Mouse (Mus musculus): Measurements from ENCODE around the gene Emc6. TPM values are rescaled to one million over a fixed set of nuclear protein-coding genes. Genes with fewer than 3 reads are reported as not detected.
A peak's percentile ranks its signal among the peaks of the same experiment; 100 is the strongest.

The Emc6 gene
- 10 to 100 TPM; 55.6 to 55.9 TPM for total RNA-seq (2021)

DNA sequence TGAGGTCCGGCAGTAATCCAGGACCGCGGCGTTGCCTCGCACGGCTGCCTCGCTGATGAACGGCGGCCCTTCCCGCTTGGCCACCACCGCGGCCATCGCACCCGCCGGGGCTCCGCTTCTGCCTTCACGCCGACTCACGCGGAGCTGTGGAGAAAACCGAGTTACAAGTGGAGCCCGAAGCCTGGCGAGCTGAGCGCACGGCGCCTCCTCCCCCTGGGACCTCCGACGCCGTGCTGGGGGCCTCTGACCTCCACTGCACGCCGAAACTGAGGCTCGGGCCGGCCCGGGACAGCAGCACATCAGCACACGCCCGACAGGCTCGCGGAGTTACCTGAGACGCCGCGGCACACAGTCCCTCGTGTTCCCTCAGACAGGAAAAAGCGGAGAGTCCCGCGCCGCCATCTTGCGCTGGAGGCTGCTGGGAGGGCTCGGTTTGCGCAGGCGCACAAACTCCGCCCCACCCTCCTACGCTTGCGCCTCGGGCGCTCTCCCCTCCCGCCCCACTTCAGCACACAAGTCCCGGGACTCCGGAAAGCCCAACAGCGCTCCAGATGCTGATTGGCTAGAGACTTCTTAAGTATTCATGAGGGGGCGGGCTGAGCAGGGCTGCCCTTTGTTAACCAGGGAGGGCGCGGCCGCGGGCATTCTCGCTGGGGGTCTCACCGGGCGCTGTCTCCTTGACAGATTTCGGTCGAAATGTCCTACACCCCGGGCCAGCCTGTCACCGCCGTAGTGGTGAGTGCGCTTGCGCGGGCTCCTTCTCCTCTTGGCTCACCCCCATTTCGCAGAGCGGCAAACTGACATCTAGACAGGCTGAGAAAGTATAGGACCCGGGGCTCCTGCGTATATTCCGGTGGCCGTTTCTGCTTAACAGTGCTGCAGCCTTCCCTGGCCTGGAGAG, at the start of gene Emc6, which contains the start of gene Tax1bp3:
Emc6 (minus strand) TSS at position 430 of the 901 bp plus-strand sequence.
Tax1bp3 (plus strand) TSS at position 476 of the 901 bp plus-strand sequence.
- intact Hi-C loops (cut with DNase I) = loop anchor here (2.0 kb wide), 1 partner anchor 22 kb away; the partner anchor contains the start of genes Ctns and Shpk
- peak; percentile 94 to 97 for DNase-seq (ENCODE audit: low spot score in 2 of 2)

- DNase-seq (ENCODE audit: low spot score in 2 of 2) = no peak
- intact Hi-C loops (cut with DNase I) = no loop called here
Observed at GRCm38 (mm10) chr11:73225856-73226255, 49.0 kb upstream of the Emc6 start.

DNA sequence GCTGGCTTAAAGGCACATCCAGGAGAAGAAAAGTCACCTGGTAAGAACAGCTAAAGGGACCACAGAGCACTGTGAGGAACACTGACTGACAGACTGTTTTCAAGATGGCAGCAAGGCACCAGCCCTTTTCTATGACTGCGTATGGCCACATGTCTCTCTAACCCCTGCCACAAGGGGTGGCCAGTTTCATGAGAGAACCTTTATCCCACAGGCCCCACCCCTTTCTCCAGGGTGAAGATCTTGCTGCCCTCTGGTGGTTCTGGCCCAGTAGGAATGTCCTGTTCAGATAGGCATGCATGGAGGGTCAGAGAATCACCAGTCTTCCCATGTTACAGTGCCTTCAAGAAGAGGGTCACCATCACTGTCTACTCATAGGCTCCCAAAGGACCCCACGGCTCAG, 47.1 kb upstream of the Emc6 start:
- intact Hi-C loops (cut with DNase I) = no loop called here
- no peak for DNase-seq (ENCODE audit: low spot score in 2 of 2)

DNA sequence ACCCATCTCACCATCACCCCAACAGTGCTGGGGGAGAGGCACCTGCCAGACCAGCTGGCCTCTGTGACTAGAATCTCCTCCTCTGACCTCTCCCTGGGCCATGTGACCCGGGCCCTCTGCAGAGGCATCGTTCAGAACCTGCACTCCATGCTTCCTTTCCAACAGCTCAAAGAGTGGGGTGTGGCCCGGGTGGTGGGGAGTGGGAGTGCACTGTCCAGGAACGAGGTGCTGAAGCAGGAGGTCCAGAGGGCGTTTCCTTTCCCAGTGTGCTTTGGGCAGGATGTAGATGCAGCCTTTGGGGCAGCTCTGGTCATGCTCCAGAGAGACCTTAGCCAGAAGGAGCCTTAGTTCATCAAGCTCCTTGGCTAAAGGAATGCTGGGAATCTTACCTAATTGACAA, 46.0 kb upstream of the Emc6 start:
- DNase-seq (ENCODE audit: low spot score in 2 of 2) = no peak
- intact Hi-C loops (cut with DNase I) = no loop called here

GRCm38 (mm10) chr11:73220651-73221050, 43.8 kb upstream of the Emc6 start:
- intact Hi-C loops (cut with DNase I) = no loop called here

DNA sequence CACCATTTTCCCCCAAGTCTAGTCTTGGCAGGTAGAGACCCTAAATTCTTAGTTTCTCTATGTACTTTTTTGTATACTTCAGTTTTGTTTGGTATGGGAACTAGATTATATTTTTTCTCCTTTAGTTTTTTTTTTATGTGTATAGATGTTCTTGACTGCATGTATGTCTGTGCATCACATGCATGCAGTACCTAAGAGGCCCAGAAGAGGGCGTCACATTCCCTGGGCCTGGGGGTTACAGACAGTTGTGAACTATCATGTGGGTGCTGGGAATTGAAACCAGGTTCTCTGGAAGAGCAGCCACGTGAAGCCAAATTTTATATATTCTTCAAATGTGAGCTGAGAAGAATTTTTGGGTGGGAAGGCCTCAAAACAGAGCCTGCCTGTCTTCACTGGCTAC, 42.8 kb upstream of the Emc6 start:
- intact Hi-C loops (cut with DNase I) = no loop called here

More at GRCm38 (mm10) chr11:73220651-73221050, 43.8 kb upstream of the Emc6 start:
- DNase-seq (ENCODE audit: low spot score in 2 of 2) = no peak

DNA sequence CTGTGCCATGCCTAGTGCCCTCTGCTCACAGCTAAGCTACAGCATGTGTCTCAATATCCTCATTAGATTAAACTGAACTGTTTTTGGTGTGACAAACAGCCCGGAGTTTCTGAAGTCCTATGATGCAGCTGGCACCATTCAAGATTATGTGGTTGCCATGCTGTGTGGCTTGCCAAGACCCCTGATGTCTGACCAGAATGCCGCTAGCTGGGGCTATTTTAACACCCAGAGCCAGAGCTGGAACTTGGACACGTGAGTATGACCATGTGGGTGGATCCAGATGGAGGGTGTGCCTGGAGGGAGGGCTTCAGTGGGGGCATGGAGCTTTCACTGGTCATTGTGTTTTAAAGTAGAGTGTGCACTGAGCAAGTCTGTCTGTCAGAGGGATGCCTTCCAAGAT, 37.1 kb upstream of the Emc6 start:
- intact Hi-C loops (cut with DNase I) = no loop called here

More for the DNA sequence above, 42.8 kb upstream of the Emc6 start:
- DNase-seq (ENCODE audit: low spot score in 2 of 2) = no peak

GRCm38 (mm10) chr11:73207621-73208020, 30.8 kb upstream of the Emc6 start:
- no peak for DNase-seq (ENCODE audit: low spot score in 2 of 2)
- intact Hi-C loops (cut with DNase I) = no loop called here

More for the DNA sequence above, 37.1 kb upstream of the Emc6 start:
- DNase-seq (ENCODE audit: low spot score in 2 of 2) = no peak

GRCm38 (mm10) chr11:73205194-73205593, 28.4 kb upstream of the Emc6 start:
- intact Hi-C loops (cut with DNase I) = no loop called here
- DNase-seq (ENCODE audit: low spot score in 2 of 2) = no peak

DNA sequence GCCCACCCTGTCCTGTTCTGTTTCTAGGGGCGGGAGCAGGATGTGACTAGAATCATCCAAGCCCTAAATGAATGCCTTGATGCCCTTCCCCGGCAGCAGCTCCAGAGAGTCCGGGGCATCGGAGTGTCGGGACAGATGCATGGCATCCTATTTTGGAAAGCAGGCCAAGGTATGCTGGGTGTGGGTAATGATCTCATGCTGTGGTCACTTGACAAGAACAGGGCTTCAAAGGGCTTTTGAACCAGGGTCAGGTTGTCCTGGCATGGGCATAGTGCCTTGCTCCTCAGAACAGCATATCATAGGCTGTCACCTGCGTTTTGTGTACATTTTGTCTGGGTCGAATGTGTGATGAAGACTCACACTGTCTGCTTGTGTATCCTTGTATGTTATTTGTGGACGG, 27.1 kb upstream of the Emc6 start:
- intact Hi-C loops (cut with DNase I) = no loop called here
- DNase-seq (ENCODE audit: low spot score in 2 of 2) = no peak

DNA sequence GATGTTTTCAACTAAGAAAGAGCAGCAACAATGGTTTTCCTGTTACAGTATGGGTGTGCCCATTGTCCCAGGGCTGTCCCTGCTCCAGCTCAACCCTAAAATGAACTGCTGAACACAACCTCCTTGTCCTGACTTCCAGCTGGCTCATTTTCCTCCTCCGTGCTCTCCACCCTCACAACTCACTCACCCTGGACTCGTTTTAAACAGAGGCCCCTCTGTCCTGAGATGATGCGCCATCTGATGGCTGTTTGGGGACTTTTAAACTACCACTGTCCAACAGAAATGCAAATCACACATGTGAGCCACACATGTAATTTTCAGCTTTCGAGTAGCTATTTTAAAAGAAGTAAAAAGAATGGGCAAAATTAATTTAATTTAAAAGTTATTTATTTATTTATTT, 24.8 kb upstream of the Emc6 start:
- intact Hi-C loops (cut with DNase I) = no loop called here

DNA sequence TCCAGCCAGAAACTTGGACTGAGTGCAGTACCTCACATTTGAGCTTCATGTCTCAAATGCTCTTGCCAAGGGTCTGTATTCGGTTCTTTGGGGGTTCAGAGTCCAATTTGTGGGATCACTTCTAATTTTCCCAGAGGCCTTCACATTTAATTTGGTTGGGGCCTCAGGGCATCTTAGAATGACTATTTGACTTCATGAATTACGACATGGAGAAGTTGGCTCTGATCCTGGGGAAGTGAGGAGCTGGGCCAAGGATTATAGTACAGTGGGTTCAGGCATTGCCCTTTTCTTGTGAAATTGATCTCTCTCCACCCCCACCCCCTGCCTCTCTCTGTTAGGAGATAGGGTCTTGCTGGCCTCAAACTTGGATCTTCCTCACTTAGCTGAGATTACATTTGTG, 24.2 kb upstream of the Emc6 start:
- intact Hi-C loops (cut with DNase I) = no loop called here
- DNase-seq (ENCODE audit: low spot score in 2 of 2) = no peak

More for the DNA sequence above, 24.8 kb upstream of the Emc6 start:
- peak in 1 of 2 experiments; percentile 17 for DNase-seq (ENCODE audit: low spot score in 2 of 2)

GRCm38 (mm10) chr11:73199879-73200278, 23.0 kb upstream of the Emc6 start:
- no peak for DNase-seq (ENCODE audit: low spot score in 2 of 2)
- intact Hi-C loops (cut with DNase I) = loop anchor here (2.0 kb wide), 2 partner anchors 23 to 81 kb away; partner anchors contain the start of genes Emc6 and Tax1bp3

- DNase-seq (ENCODE audit: low spot score in 2 of 2) = peak; percentile 97 to 98
- intact Hi-C loops (cut with DNase I) = loop anchor here (2.0 kb wide), 2 partner anchors 22 to 82 kb away; partner anchors contain the start of genes Emc6 and Tax1bp3
Observed at GRCm38 (mm10) chr11:73199230-73199712, 22.4 kb upstream of the Emc6 start, which contains the start of gene Shpk. Gene Shpk (plus strand): TSS chr11:73199460.

DNA sequence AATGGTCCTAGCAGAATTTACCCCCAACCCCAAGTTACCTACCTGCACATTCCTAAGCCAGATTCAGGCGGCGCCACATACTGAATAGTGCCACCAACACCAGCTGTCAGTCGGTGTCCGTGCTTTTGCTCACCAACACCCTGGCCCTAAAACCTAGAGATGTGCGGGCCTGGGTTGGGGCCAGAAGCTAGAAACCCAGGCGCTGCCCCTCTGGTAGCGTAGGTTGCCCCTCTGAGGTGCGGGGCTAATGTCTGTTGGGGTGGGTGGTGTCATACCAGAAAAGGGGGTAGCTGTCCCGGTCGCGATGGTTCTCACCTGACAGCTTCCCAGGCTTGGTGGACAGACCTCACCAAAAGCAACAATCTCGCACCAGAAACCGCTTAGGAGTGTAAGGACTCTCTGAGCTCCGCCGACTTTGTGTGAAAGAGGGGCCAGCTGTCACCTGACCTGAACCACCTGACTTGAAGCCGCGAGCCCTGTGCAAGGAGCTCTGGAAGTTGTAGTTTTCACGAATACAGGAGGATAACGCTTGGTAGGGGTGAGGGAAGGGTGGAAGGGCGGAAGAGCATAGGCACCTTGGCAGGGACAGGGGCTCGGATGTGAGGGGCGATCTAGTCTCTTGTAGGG, 21.9 kb upstream of the Emc6 start, which contains the start of gene Ctns:
Ctns (minus strand) TSS at position 440 of the 627 bp plus-strand sequence.
- intact Hi-C loops (cut with DNase I) = loop anchor here (2.0 kb wide), 2 partner anchors 22 to 82 kb away; partner anchors contain the start of genes Emc6 and Tax1bp3
- DNase-seq (ENCODE audit: low spot score in 2 of 2) = peak; percentile 90 to 94

DNA sequence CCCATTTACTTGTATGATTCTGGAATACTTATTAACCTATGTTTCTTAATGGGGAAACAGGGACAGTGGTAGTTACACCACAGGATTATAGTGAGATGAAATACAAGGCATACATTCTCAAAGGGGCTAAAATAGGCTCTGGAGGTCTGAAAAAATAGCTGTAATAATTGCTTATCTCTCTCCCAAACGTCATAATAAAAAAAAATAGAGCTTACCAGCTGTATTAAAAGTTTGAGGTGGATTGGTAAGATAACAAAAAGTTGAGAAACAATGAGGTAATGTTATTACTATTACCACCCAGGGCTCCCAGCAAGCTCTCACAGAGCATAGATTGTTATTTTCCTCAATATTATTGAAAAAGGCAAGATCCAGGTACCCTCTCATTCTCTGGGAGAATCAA, 21.4 kb upstream of the Emc6 start:
- intact Hi-C loops (cut with DNase I) = loop anchor here (2.0 kb wide), 2 partner anchors 21 to 83 kb away; partner anchors contain the start of genes Emc6 and Tax1bp3
- no peak for DNase-seq (ENCODE audit: low spot score in 2 of 2)

GRCm38 (mm10) chr11:73194444-73194843, 17.6 kb upstream of the Emc6 start:
- intact Hi-C loops (cut with DNase I) = no loop called here
- no peak for DNase-seq (ENCODE audit: low spot score in 2 of 2)

DNA sequence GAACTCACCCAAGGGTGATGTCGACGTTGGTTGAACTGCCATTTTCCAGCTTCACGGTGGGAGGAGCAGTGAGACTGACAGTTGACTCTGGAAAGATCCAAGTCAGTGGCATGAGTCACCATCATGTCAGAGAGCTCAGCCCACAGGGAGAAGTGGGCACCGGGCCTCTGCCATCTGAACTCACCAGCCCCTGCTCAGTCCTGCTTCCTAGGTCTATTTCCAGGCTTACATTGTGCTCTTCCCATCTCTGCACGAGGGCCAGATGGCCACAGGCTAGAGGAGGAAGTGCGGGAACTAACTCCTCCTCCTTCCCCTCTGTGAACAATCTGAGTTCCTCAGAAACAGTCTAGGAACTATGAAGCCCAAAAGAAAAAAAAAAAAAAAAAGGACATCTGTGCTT, 16.2 kb upstream of the Emc6 start:
- intact Hi-C loops (cut with DNase I) = no loop called here
- peak in 1 of 2 experiments; percentile 24 for DNase-seq (ENCODE audit: low spot score in 2 of 2)

- DNase-seq (ENCODE audit: low spot score in 2 of 2) = no peak
- intact Hi-C loops (cut with DNase I) = no loop called here
Observed at GRCm38 (mm10) chr11:73187231-73187630, 10.4 kb upstream of the Emc6 start.

All from left cerebral cortex, postnatal 25 days (tissue).